Mouse (Mus musculus) thymus, adult 2 months (tissue): ENCODE data around the gene Plcl1.

Experiments
- CTCF ChIP-seq: fragments of 200-500 bp; IDR thresholded peaks from 2 replicates; pipeline ENCODE4 v1.5.1; 2012; ENCODE audit warnings: mild to moderate bottlenecking, control low read depth, low read length, moderate library complexity, borderline replicate concordance; ENCODE audit not compliant: control insufficient read depth, poor library complexity, insufficient read depth; ENCODE audit errors: extremely low read depth
- POLR2A ChIP-seq: fragments of 200-500 bp; IDR thresholded peaks from 2 replicates; pipeline ENCODE4 v1.6.1; 2012; ENCODE audit warnings: mild to moderate bottlenecking, low read length, control low read depth, moderate library complexity; ENCODE audit not compliant: control insufficient read depth, poor library complexity, insufficient read depth; ENCODE audit errors: extremely low read depth

- TF ChIP-seq CTCF (no peak), POLR2A (no peak)
Measured at GRCm38 (mm10) chr1:55454119-55454518, 48.4 kb downstream of the Plcl1 start.
